Mouse (Mus musculus): ENCODE data around the gene Arrb1. TPM values are rescaled to one million over a fixed set of nuclear protein-coding genes. Genes with fewer than 3 reads are reported as not detected.

The Arrb1 gene
- polyA plus RNA-seq, 1 experiment, result 43.4 TPM

GRCm38 (mm10) chr7:99516814-99517157 is 18.5 kb upstream of the Arrb1 start:
- TF ChIP-seq GATA1 (IDR thresholded peaks at IDR 0.05; ENCODE audit: borderline replicate concordance, low read length), result no peak
- TF ChIP-seq FLI1 (IDR thresholded peaks at IDR 0.05; ENCODE audit: low read length), result no peak
- H3K27me3 ChIP-seq (replicated peaks), result no peaks in the 10 kb centered on the region

GRCm38 (mm10) chr7:99518954-99519644 is 16.2 kb upstream of the Arrb1 start:
- Histone ChIP-seq H3K4me3 (replicated peaks) (no peak overlapping the region), H3K9me3 (0 out of 2 replicates have a peak, but pooled peaks cover 4% of the 10 kb centered on the region), H3K4me1 (peaks cover 28% of the 10 kb centered on the region), H3K27me3 (replicated peaks) (no peaks in the 10 kb centered on the region), H3K36me3 (replicated peaks; ENCODE audit: low read length) (peaks cover 2% of the 10 kb centered on the region)
- TF ChIP-seq FLI1 (IDR thresholded peaks at IDR 0.05; ENCODE audit: low read length), result no peak
- no peak for TF ChIP-seq GATA1 (IDR thresholded peaks at IDR 0.05; ENCODE audit: borderline replicate concordance, low read length)

More at GRCm38 (mm10) chr7:99516814-99517157, 18.5 kb upstream of the Arrb1 start:
- no peak overlapping the region for H3K4me3 ChIP-seq (replicated peaks)
- 0 out of 2 replicates have a peak, but pooled peaks cover 4% of the 10 kb centered on the region for H3K9me3 ChIP-seq
- H3K36me3 ChIP-seq (replicated peaks; ENCODE audit: low read length), result peaks cover 2% of the 10 kb centered on the region
- H3K4me1 ChIP-seq, result peaks cover 47% of the 10 kb centered on the region

GRCm38 (mm10) chr7:99523121-99523520 is 12.1 kb upstream of the Arrb1 start:
- Histone ChIP-seq H3K4me1 (peaks cover 22% of the 10 kb centered on the region), H3K4me3 (replicated peaks) (no peak overlapping the region), H3K27me3 (replicated peaks) (no peaks in the 10 kb centered on the region), H3K36me3 (replicated peaks; ENCODE audit: low read length) (peaks cover 2% of the 10 kb centered on the region), H3K9me3 (0 out of 2 replicates have a peak, but pooled peaks cover 4% of the 10 kb centered on the region)
- TF ChIP-seq GATA1 (IDR thresholded peaks at IDR 0.05; ENCODE audit: borderline replicate concordance, low read length) (no peak), FLI1 (IDR thresholded peaks at IDR 0.05; ENCODE audit: low read length) (no peak)

- Histone ChIP-seq H3K27me3 (replicated peaks) (no peaks in the 10 kb centered on the region), H3K9me3 (0 out of 2 replicates have a peak, but pooled peaks cover 4% of the 10 kb centered on the region), H3K36me3 (replicated peaks; ENCODE audit: low read length) (peaks cover 2% of the 10 kb centered on the region), H3K4me1 (peaks cover 29% of the 10 kb centered on the region), H3K4me3 (replicated peaks) (no peak overlapping the region)
- no peak for TF ChIP-seq FLI1 (IDR thresholded peaks at IDR 0.05; ENCODE audit: low read length)
- TF ChIP-seq GATA1 (IDR thresholded peaks at IDR 0.05; ENCODE audit: borderline replicate concordance, low read length), result no peak
Observed at GRCm38 (mm10) chr7:99523837-99524236, 11.4 kb upstream of the Arrb1 start.

- no peak for TF ChIP-seq FLI1 (IDR thresholded peaks at IDR 0.05; ENCODE audit: low read length)
- TF ChIP-seq GATA1 (IDR thresholded peaks at IDR 0.05; ENCODE audit: borderline replicate concordance, low read length), result no peak
- H3K4me3 ChIP-seq (replicated peaks), result peak overlapping the region; percentile 62
- H3K27me3 ChIP-seq (replicated peaks), result no peaks in the 10 kb centered on the region
- peaks cover 67% of the 10 kb centered on the region for H3K4me1 ChIP-seq
- no peaks in the 10 kb centered on the region for H3K9me3 ChIP-seq
- H3K36me3 ChIP-seq (replicated peaks; ENCODE audit: low read length), result no peaks in the 10 kb centered on the region
Observed at GRCm38 (mm10) chr7:99528547-99528946, 6.7 kb upstream of the Arrb1 start.

GRCm38 (mm10) chr7:99529410-99529809 is 5.9 kb upstream of the Arrb1 start:
- no peaks in the 10 kb centered on the region for H3K9me3 ChIP-seq
- no peak for TF ChIP-seq GATA1 (IDR thresholded peaks at IDR 0.05; ENCODE audit: borderline replicate concordance, low read length)
- TF ChIP-seq FLI1 (IDR thresholded peaks at IDR 0.05; ENCODE audit: low read length), result no peak
- no peaks in the 10 kb centered on the region for H3K36me3 ChIP-seq (replicated peaks; ENCODE audit: low read length)
- H3K4me3 ChIP-seq (replicated peaks), result peak overlapping the region; percentile 85
- H3K4me1 ChIP-seq, result peaks cover 76% of the 10 kb centered on the region
- no peaks in the 10 kb centered on the region for H3K27me3 ChIP-seq (replicated peaks)

GRCm38 (mm10) chr7:99531408-99531970 is 3.8 kb upstream of the Arrb1 start:
- H3K9me3 ChIP-seq, result no peaks in the 10 kb centered on the region
- H3K36me3 ChIP-seq (replicated peaks; ENCODE audit: low read length), result peaks cover 5% of the 10 kb centered on the region
- H3K4me3 ChIP-seq (replicated peaks), result peak overlapping the region; percentile 89
- peaks cover 83% of the 10 kb centered on the region for H3K4me1 ChIP-seq
- TF ChIP-seq GATA1 (IDR thresholded peaks at IDR 0.05; ENCODE audit: borderline replicate concordance, low read length) (no peak), FLI1 (IDR thresholded peaks at IDR 0.05; ENCODE audit: low read length) (no peak)
- no peaks in the 10 kb centered on the region for H3K27me3 ChIP-seq (replicated peaks)

- H3K4me3 ChIP-seq (replicated peaks), result peak overlapping the region; percentile 89
- no peaks in the 10 kb centered on the region for H3K9me3 ChIP-seq
- peaks cover 88% of the 10 kb centered on the region for H3K4me1 ChIP-seq
- no peaks in the 10 kb centered on the region for H3K27me3 ChIP-seq (replicated peaks)
- H3K36me3 ChIP-seq (replicated peaks; ENCODE audit: low read length), result peaks cover 13% of the 10 kb centered on the region
- TF ChIP-seq FLI1 (IDR thresholded peaks at IDR 0.05; ENCODE audit: low read length) (no peak), GATA1 (IDR thresholded peaks at IDR 0.05; ENCODE audit: borderline replicate concordance, low read length) (no peak)
Observed at GRCm38 (mm10) chr7:99532526-99532925, 2.7 kb upstream of the Arrb1 start.

- peak overlapping the region; percentile 73 for H3K4me3 ChIP-seq (replicated peaks)
- no peaks in the 10 kb centered on the region for H3K27me3 ChIP-seq (replicated peaks)
- TF ChIP-seq GATA1 (IDR thresholded peaks at IDR 0.05; ENCODE audit: borderline replicate concordance, low read length), result no peak
- TF ChIP-seq FLI1 (IDR thresholded peaks at IDR 0.05; ENCODE audit: low read length), result no peak
- H3K36me3 ChIP-seq (replicated peaks; ENCODE audit: low read length), result peaks cover 24% of the 10 kb centered on the region
- H3K9me3 ChIP-seq, result no peaks in the 10 kb centered on the region
- peaks cover 94% of the 10 kb centered on the region for H3K4me1 ChIP-seq
Observed at GRCm38 (mm10) chr7:99533600-99533999, 1.7 kb upstream of the Arrb1 start.

- H3K4me1 ChIP-seq, result peaks cover 94% of the 10 kb centered on the region
- peak overlapping the region; percentile 93 for H3K4me3 ChIP-seq (replicated peaks)
Observed at GRCm38 (mm10) chr7:99534501-99534900, 765 bp upstream of the Arrb1 start.

More at GRCm38 (mm10) chr7:99534501-99534900, 765 bp upstream of the Arrb1 start:
- no peaks in the 10 kb centered on the region for H3K9me3 ChIP-seq
- no peaks in the 10 kb centered on the region for H3K27me3 ChIP-seq (replicated peaks)
- H3K36me3 ChIP-seq (replicated peaks; ENCODE audit: low read length), result peaks cover 33% of the 10 kb centered on the region
- TF ChIP-seq GATA1 (IDR thresholded peaks at IDR 0.05; ENCODE audit: borderline replicate concordance, low read length), result no peak
- TF ChIP-seq FLI1 (IDR thresholded peaks at IDR 0.05; ENCODE audit: low read length), result no peak
